Mouse (Mus musculus) T-cell, adult 2 months (primary cell): ENCODE measurements around the gene Oas1a.
"Not testable (repeated sequence)": the region's sequence is repeated elsewhere in the genome, so short reads cannot be mapped to it uniquely, and the experiment has no call there.

Experiments used
- DNase-seq: peaks from one replicate; pipeline ENCODE4 v3.0.0; 2022; ENCODE audit warnings: low spot score

Gene Oas1a

GRCm38 (mm10) chr5:120906791-120907733, at the start of gene Oas1a:
Gene Oas1a (minus strand): TSS chr5:120907521.
- not testable (repeated sequence) for DNase-seq

- DNase-seq = no peak
Observed at GRCm38 (mm10) chr5:120953974-120954373, 46.7 kb upstream of the Oas1a start.

- DNase-seq = no peak
Observed at GRCm38 (mm10) chr5:120952242-120952770, 45.0 kb upstream of the Oas1a start.

GRCm38 (mm10) chr5:120942076-120942475, 34.8 kb upstream of the Oas1a start:
- no peak for DNase-seq

- DNase-seq = no peak
Observed at GRCm38 (mm10) chr5:120938586-120938985, 31.3 kb upstream of the Oas1a start.

GRCm38 (mm10) chr5:120937841-120938240, 30.5 kb upstream of the Oas1a start:
- DNase-seq = no peak

- no peak for DNase-seq
Observed at GRCm38 (mm10) chr5:120933966-120934365, 26.6 kb upstream of the Oas1a start.

- no peak for DNase-seq
Observed at GRCm38 (mm10) chr5:120927036-120927435, 19.7 kb upstream of the Oas1a start.

GRCm38 (mm10) chr5:120926311-120926710, 19.0 kb upstream of the Oas1a start:
- not testable (repeated sequence) for DNase-seq

GRCm38 (mm10) chr5:120924520-120924919, 17.2 kb upstream of the Oas1a start:
- DNase-seq = not testable (repeated sequence)

GRCm38 (mm10) chr5:120923969-120924368, 16.6 kb upstream of the Oas1a start:
- no peak for DNase-seq

- no peak for DNase-seq
Observed at GRCm38 (mm10) chr5:120920296-120920695, 13.0 kb upstream of the Oas1a start.

- DNase-seq = not testable (repeated sequence)
Observed at GRCm38 (mm10) chr5:120919156-120919935, 12.0 kb upstream of the Oas1a start.

- DNase-seq = not testable (repeated sequence)
Observed at GRCm38 (mm10) chr5:120914204-120914603, 6.9 kb upstream of the Oas1a start, which contains the start of gene Oas1d. Gene Oas1d (plus strand): TSS chr5:120914536.

- no peak for DNase-seq
Observed at GRCm38 (mm10) chr5:120908196-120908920, 1.0 kb upstream of the Oas1a start.

- no peak for DNase-seq
Observed at GRCm38 (mm10) chr5:120902056-120902455, 5.3 kb downstream of the Oas1a start.

GRCm38 (mm10) chr5:120900666-120901065, 6.7 kb downstream of the Oas1a start:
- DNase-seq = no peak

- no peak for DNase-seq
Observed at GRCm38 (mm10) chr5:120898726-120899125, 8.6 kb downstream of the Oas1a start.

GRCm38 (mm10) chr5:120898307-120898706, 9.0 kb downstream of the Oas1a start:
- no peak for DNase-seq

GRCm38 (mm10) chr5:120895231-120895900, 12.0 kb downstream of the Oas1a start:
- no peak for DNase-seq

- DNase-seq = not testable (repeated sequence)
Observed at GRCm38 (mm10) chr5:120894692-120895091, 12.6 kb downstream of the Oas1a start.
